Mouse (Mus musculus) CH12.LX (cell line): ENCODE measurements at regions not wholly inside any gene's neighbourhood (a gene's known extent, or its start where the extent isn't known, plus 50 kb on each side); places are given as distances from the start of the nearest gene placed in this dataset.

Experiments
- DNase-seq: peaks from one replicate; pipeline ENCODE4 v3.0.0-alpha.2; 2013; ENCODE audit errors: extremely low read depth
- H3K27ac ChIP-seq: 2 replicates; pipeline ENCODE4 v1.5.1; 2012; ENCODE audit warnings: low read depth, mild to moderate bottlenecking, control low read depth, moderate library complexity; ENCODE audit not compliant: insufficient read depth
- H3K27me3 ChIP-seq: replicated peaks from 2 replicates; pipeline ENCODE3; 2012; ENCODE audit warnings: inconsistent platforms
- H3K36me3 ChIP-seq, 2 experiments: replicated peaks in 1 of 2; 2 replicates each; pipeline versions ENCODE3 to v1.6.1; 2012; ENCODE audit warnings: inconsistent platforms in 1 of 2, low read length in 1 of 2, mild to moderate bottlenecking in 1 of 2, mixed read lengths in 1 of 2, moderate library complexity in 1 of 2; ENCODE audit not compliant: control insufficient read depth in 1 of 2, insufficient read depth in 1 of 2
- H3K4me1 ChIP-seq, 2 experiments: 2 replicates each; pipeline ENCODE4 v1.6.1; 2012; ENCODE audit warnings: inconsistent platforms in 1 of 2, moderate library complexity in 1 of 2; ENCODE audit not compliant: insufficient read depth in 2 of 2, control insufficient read depth in 1 of 2
- H3K4me2 ChIP-seq: 2 replicates; pipeline ENCODE4 v1.6.1; 2012; ENCODE audit warnings: low read depth, mild to moderate bottlenecking, control low read depth; ENCODE audit not compliant: poor library complexity, insufficient read depth, severe bottlenecking
- H3K4me3 ChIP-seq, 3 experiments: fragments of 150-350 bp in 1 of 3; sonication (generic) in 1 of 3; replicated peaks in 1 of 3; 2 replicates each; pipeline versions ENCODE3 to v1.5.1; 2011 to 2012; ENCODE audit warnings: low read depth in 2 of 3, low read length in 2 of 3, mild to moderate bottlenecking in 2 of 3, moderate library complexity in 2 of 3, control low read depth in 1 of 3, improper control_type of control experiment in 1 of 3, inconsistent platforms in 1 of 3, mixed read lengths in 1 of 3; ENCODE audit not compliant: poor library complexity in 1 of 3
- H3K79me2 ChIP-seq: replicated peaks from 2 replicates; pipeline ENCODE4 v1.6.1; 2012; ENCODE audit warnings: mild to moderate bottlenecking, moderate library complexity; ENCODE audit not compliant: control insufficient read depth, poor library complexity, insufficient read depth, severe bottlenecking; ENCODE audit errors: extremely low read depth
- H3K9ac ChIP-seq: 2 replicates; pipeline ENCODE4 v1.6.1; 2012; ENCODE audit warnings: low read depth, mild to moderate bottlenecking, control low read depth, moderate library complexity; ENCODE audit not compliant: insufficient read depth
- H3K9me3 ChIP-seq: replicated peaks from 2 replicates; pipeline ENCODE3; 2012; ENCODE audit warnings: low read length, inconsistent platforms, mixed read lengths
- BHLHE40 ChIP-seq: IDR thresholded peaks from 2 replicates; pipeline ENCODE4 v1.6.1; 2011; ENCODE audit warnings: mild to moderate bottlenecking, low read depth, low read length, improper control_type of control experiment
- CHD1 ChIP-seq: IDR thresholded peaks from 2 replicates; pipeline ENCODE4 v1.6.1; 2012; ENCODE audit warnings: low read depth, low read length, improper control_type of control experiment, inconsistent platforms
- GABPA ChIP-seq: IDR thresholded peaks from 2 replicates; pipeline ENCODE4 v1.6.1; 2012; ENCODE audit warnings: low read depth, low read length, improper control_type of control experiment, inconsistent platforms; ENCODE audit not compliant: insufficient replicate concordance
- JUND ChIP-seq: conservative IDR thresholded peaks from 2 replicates; pipeline ENCODE4 v1.6.1; 2011; ENCODE audit warnings: low read depth, low read length, improper control_type of control experiment
- PAX5 ChIP-seq: IDR thresholded peaks from 2 replicates; pipeline ENCODE4 v1.6.1; 2012; ENCODE audit warnings: low read length, inconsistent platforms, mixed read lengths
- POLR2A ChIP-seq: IDR thresholded peaks from 2 replicates; pipeline ENCODE4 v1.6.1; 2011; ENCODE audit warnings: low read depth, mild to moderate bottlenecking, improper control_type of control experiment, low read length
- SMC3 ChIP-seq: IDR thresholded peaks from 2 replicates; pipeline ENCODE4 v1.6.1; 2011; ENCODE audit warnings: low read depth, low read length, improper control_type of control experiment
- dilution Hi-C: fragments of 300-500 bp; cut with MboI; formaldehyde crosslinking; loops from 2 replicates; pipeline ENCODE4 v1.14.3; 2020; ENCODE audit warnings: low sequenced_read_pairs; ENCODE audit not compliant: extremely low pct_unique_long_range_greater_than_20kb, extremely low pct_ligation_motif_present
- in situ Hi-C: fragments of 300-500 bp; cut with MboI; formaldehyde crosslinking; loops from 3 replicates; pipeline ENCODE4 v1.14.3; 2019; ENCODE audit warnings: low sequenced_read_pairs, low pct_ligation_motif_present, low pct_unique_long_range_greater_than_20kb, mixed read lengths

GRCm38 (mm10) chr10:125026851-125027250 is 362.4 kb downstream of the Slc16a7 start:
- dilution Hi-C loops, result no loop called here
- in situ Hi-C loops, result no loop called here

More at GRCm38 (mm10) chr10:125026851-125027250, 362.4 kb downstream of the Slc16a7 start:
- Histone ChIP-seq H3K4me1 (no peaks in the 10 kb centered on the region), H3K9me3 (peaks cover 29% of the 10 kb centered on the region), H3K79me2 (no peaks in the 10 kb centered on the region), H3K27ac (no peak overlapping the region), H3K4me3 (no peak overlapping the region), H3K4me2 (no peak overlapping the region), H3K27me3 (no peaks in the 10 kb centered on the region), H3K9ac (no peak overlapping the region), H3K36me3 (no peaks in the 10 kb centered on the region)
- no peak for DNase-seq
- no peak for TF ChIP-seq GABPA
- no peak for TF ChIP-seq CHD1
- TF ChIP-seq POLR2A, result no peak
- TF ChIP-seq PAX5, result no peak
- TF ChIP-seq SMC3, result no peak
- no peak for TF ChIP-seq JUND
- TF ChIP-seq BHLHE40, result no peak
